Mouse (Mus musculus) hindbrain, embryonic 14.5 days (tissue): Measurements from ENCODE around the gene Rassf9. TPM values are rescaled to one million over a fixed set of nuclear protein-coding genes. Genes with fewer than 3 reads are reported as not detected.

ENCODE experiments used
- ATAC-seq: fragments of 200-750 bp; cut with Nextera tagmentation; 2 replicates; pipeline ENCODE4 v1.8.0; 2017; ENCODE audit warnings: moderate number of reproducible peaks, mild to moderate bottlenecking, moderate TSS enrichment, moderate library complexity; ENCODE audit not compliant: low FRiP score
- DNase-seq: peaks from one replicate; pipeline ENCODE4 v3.0.0-alpha.2; 2015; ENCODE audit warnings: low spot score
- H3K27ac ChIP-seq: fragments of 300-500 bp; sonication (generic); 2 replicates; pipeline ENCODE4 v1.5.1; 2014; ENCODE audit warnings: mild to moderate bottlenecking, moderate library complexity
- H3K27me3 ChIP-seq: fragments of 300-500 bp; sonication (generic); 2 replicates; pipeline ENCODE4 v1.6.1; 2014; ENCODE audit warnings: mild to moderate bottlenecking, low read length, mixed read lengths; ENCODE audit not compliant: control insufficient read depth, insufficient read depth
- H3K36me3 ChIP-seq: fragments of 300-500 bp; sonication (generic); replicated peaks from 2 replicates; pipeline ENCODE4 v1.6.1; 2014; ENCODE audit not compliant: control insufficient read depth, insufficient read depth
- H3K4me1 ChIP-seq: fragments of 300-500 bp; sonication (generic); replicated peaks from 2 replicates; pipeline ENCODE4 v1.6.1; 2014; ENCODE audit warnings: antibody characterized with exemption, low read length, mixed read lengths; ENCODE audit not compliant: control insufficient read depth, insufficient read depth
- H3K4me2 ChIP-seq: fragments of 300-500 bp; sonication (generic); replicated peaks from 2 replicates; pipeline ENCODE4 v1.6.1; 2014; ENCODE audit warnings: mild to moderate bottlenecking, moderate library complexity
- H3K4me3 ChIP-seq: fragments of 300-500 bp; sonication (generic); replicated peaks from 2 replicates; pipeline ENCODE4 v1.5.1; 2014; ENCODE audit warnings: mild to moderate bottlenecking, low read length
- H3K9ac ChIP-seq: fragments of 300-500 bp; sonication (generic); 2 replicates; pipeline ENCODE4 v1.6.1; 2014
- H3K9me3 ChIP-seq: fragments of 300-500 bp; sonication (generic); 2 replicates; pipeline ENCODE4 v1.6.1; 2016; ENCODE audit warnings: low read length; ENCODE audit not compliant: control insufficient read depth
- WGBS: fragments of 180-500 bp; shearing (Covaris S2); extraction: QIAGEN DNeasy Blood & Tissue Kit; methylation state at CpG from one replicate; pipeline ENCODE4 v1.1.7; 2014; 5-methylcytosine and 5-hydroxymethylcytosine counted together
- polyA plus RNA-seq: library from polyadenylated mRNA; unstranded; fragments of >200 nt; fragmentation: Nextera tagmentation; extraction: Ambion mirVana; gene quantifications from 2 replicates; pipeline ENCODE4 v1.2.1, GENCODE M21; 2014

Rassf9 gene
- polyA plus RNA-seq, 1 experiment from 2014 or later, result 2.7 TPM

DNA sequence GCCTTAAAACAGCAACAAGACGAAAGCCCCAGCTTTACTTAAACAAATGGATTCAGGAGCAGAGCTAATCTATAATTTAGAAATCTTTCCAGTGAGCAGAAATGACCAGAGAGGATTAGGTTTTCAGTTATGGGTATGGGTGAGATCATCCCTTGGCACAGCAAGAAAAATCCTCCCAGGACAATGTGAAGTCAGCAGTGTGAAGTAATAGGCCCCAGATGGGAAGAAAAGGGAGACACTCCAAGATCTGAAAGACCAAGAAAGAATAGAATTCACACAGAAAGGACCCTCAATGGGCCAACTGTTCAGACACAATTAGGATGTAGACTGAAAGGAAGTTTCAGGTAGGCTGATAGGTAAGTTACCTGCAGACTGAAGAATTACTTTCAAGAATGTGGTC lies 50.5 kb downstream of the Rassf9 start:
- H3K27ac ChIP-seq, result no peak overlapping the region
- ATAC-seq, result no peak
- no peaks in the 10 kb centered on the region for H3K36me3 ChIP-seq
- no peaks in the 10 kb centered on the region for H3K4me1 ChIP-seq
- no peaks in the 10 kb centered on the region for H3K9me3 ChIP-seq
- H3K9ac ChIP-seq, result no peak overlapping the region
- H3K27me3 ChIP-seq, result no peaks in the 10 kb centered on the region
- H3K4me2 ChIP-seq, result no peak overlapping the region
- WGBS, result 85% methylated on average over 1 of the region's 1 CpGs
- DNase-seq, result no peak
- no peak overlapping the region for H3K4me3 ChIP-seq

DNA sequence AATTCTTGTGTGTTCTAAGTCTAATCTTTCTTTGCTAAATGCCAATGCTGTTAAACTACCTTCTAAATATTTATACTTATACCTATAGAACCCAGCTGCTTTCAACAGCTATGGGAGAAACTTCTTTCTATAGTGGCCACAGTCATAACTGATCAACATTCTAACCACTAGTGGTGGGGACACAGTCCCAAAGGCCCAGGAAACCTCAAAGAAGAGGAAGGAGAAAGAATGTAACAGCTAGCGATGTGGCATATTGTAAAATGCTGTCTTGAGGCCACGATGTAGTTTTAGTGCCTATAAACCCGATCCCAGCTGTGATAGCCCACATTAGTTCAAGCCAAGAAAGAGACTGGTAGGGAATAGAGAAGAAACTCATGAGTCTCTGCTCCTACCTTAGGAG lies 65.9 kb downstream of the Rassf9 start:
- no peaks in the 10 kb centered on the region for H3K27me3 ChIP-seq
- H3K27ac ChIP-seq, result no peak overlapping the region
- WGBS, result 100% methylated on average over 3 of the region's 3 CpGs
- no peak overlapping the region for H3K4me3 ChIP-seq
- no peaks in the 10 kb centered on the region for H3K4me1 ChIP-seq
- no peaks in the 10 kb centered on the region for H3K9me3 ChIP-seq
- H3K9ac ChIP-seq, result no peak overlapping the region
- DNase-seq, result no peak
- no peaks in the 10 kb centered on the region for H3K36me3 ChIP-seq
- H3K4me2 ChIP-seq, result no peak overlapping the region
- ATAC-seq, result no peak

DNA sequence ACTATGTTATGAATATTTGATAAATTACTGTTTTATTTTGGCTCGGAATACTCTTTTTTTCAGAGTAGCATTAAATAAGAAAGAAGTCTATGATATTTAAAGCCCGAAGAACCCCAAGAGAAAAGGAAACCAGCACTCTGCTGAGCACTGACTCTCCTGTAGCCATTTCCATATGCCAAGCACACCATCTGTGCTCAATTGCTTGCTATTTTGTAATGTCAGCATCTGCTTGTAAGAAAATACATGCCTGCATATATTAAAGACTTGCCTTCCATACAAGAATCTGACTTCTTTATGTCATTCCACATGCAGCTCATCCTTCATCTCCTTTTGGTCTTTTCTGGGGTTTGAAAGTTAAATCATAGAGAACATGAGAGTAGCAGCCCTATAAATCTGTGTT lies 82.3 kb downstream of the Rassf9 start:
- H3K27ac ChIP-seq, result no peak overlapping the region
- DNase-seq, result no peak
- no peak for ATAC-seq
- no peaks in the 10 kb centered on the region for H3K27me3 ChIP-seq
- no peaks in the 10 kb centered on the region for H3K4me1 ChIP-seq
- no peaks in the 10 kb centered on the region for H3K9me3 ChIP-seq
- 81% methylated on average over 2 of the region's 2 CpGs for WGBS
- H3K4me2 ChIP-seq, result no peak overlapping the region
- no peak overlapping the region for H3K9ac ChIP-seq
- H3K36me3 ChIP-seq, result no peaks in the 10 kb centered on the region
- H3K4me3 ChIP-seq, result no peak overlapping the region

Other genes with a start within 250 kb of the Rassf9 start
- gene Nts, start 21.7 kb upstream of the Rassf9 start, polyA plus RNA-seq, result 8.1 and 8.7 TPM in 2 replicates